Mouse (Mus musculus) liver, postnatal 0 days (tissue): ENCODE results near the gene Ptpre.

Source experiments
- CTCF ChIP-seq: sonication (generic); IDR thresholded peaks from 2 replicates; pipeline ENCODE4 v1.5.1; 2016; ENCODE audit warnings: antibody characterized with exemption, low read depth
- EP300 ChIP-seq: IDR thresholded peaks from 2 replicates; pipeline ENCODE4 v1.6.1; 2016; ENCODE audit warnings: antibody characterized with exemption, low read depth, mild to moderate bottlenecking

DNA sequence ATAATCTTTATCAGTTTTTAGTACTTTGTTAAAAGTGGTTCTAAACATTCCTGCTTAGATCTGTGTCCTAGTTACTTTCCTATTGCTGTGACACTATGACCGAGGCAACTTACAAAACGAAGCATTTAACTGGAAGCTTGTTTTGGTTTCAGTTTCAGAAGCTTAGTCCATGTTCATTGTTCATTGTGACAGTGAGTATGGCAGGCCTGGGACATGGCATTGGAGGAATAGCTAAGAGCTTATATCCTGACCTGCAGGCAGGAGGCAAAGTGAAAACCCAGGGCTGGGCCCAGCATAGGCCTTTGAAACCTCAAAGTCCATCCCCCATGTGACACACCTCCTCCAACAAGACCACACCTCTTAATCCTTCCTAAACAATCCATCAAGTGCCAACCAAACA lies 8.2 kb upstream of the Ptpre start:
- TF ChIP-seq CTCF (no peak), EP300 (no peak)
